Mouse (Mus musculus): ENCODE measurements at regions not wholly inside any gene's neighbourhood (a gene's known extent, or its start where the extent isn't known, plus 50 kb on each side); places are given as distances from the start of the nearest gene placed in this dataset.

- peak; percentile 52 for DNase-seq
Measured at GRCm38 (mm10) chr10:83819266-83819949, 96.7 kb downstream of the 1500009L16Rik start.

GRCm38 (mm10) chr10:83819950-83820275 lies 97.2 kb downstream of the 1500009L16Rik start:
- no peak for DNase-seq

- no peak for DNase-seq
Measured at GRCm38 (mm10) chr10:83821089-83821488, 98.4 kb downstream of the 1500009L16Rik start.

GRCm38 (mm10) chr10:83826105-83826504 lies 103.4 kb downstream of the 1500009L16Rik start:
- no peak for DNase-seq

- no peak for DNase-seq
Measured at GRCm38 (mm10) chr10:83836351-83836750, 113.7 kb downstream of the 1500009L16Rik start.

- no peak for DNase-seq
Measured at GRCm38 (mm10) chr10:83840226-83840625, 117.6 kb downstream of the 1500009L16Rik start.

- no peak for DNase-seq
Measured at GRCm38 (mm10) chr10:83850881-83851280, 128.2 kb downstream of the 1500009L16Rik start.

GRCm38 (mm10) chr10:83852194-83852593 lies 129.5 kb downstream of the 1500009L16Rik start:
- DNase-seq, result no peak

GRCm38 (mm10) chr10:83852806-83853205 lies 130.1 kb downstream of the 1500009L16Rik start:
- DNase-seq, result no peak

- DNase-seq, result peak; percentile 14
Measured at GRCm38 (mm10) chr10:83857794-83858442, 135.3 kb downstream of the 1500009L16Rik start.

- no peak for DNase-seq
Measured at GRCm38 (mm10) chr10:83858689-83859088, 136.0 kb downstream of the 1500009L16Rik start.

GRCm38 (mm10) chr10:83859633-83860032 lies 137.0 kb downstream of the 1500009L16Rik start:
- DNase-seq, result no peak

GRCm38 (mm10) chr10:83861574-83862190 lies 139.0 kb downstream of the 1500009L16Rik start:
- DNase-seq, result peak; percentile 14

- no peak for DNase-seq
Measured at GRCm38 (mm10) chr10:83864591-83864990, 141.9 kb downstream of the 1500009L16Rik start.

GRCm38 (mm10) chr10:83865929-83866328 lies 143.3 kb downstream of the 1500009L16Rik start:
- DNase-seq, result peak; percentile 19

- DNase-seq, result peak; percentile 71
Measured at GRCm38 (mm10) chr10:83871736-83872400, 149.2 kb downstream of the 1500009L16Rik start.

- no peak for DNase-seq
Measured at GRCm38 (mm10) chr10:83878745-83879144, 156.1 kb downstream of the 1500009L16Rik start.

- DNase-seq, result no peak
Measured at GRCm38 (mm10) chr10:83882119-83882890, 159.6 kb downstream of the 1500009L16Rik start.

GRCm38 (mm10) chr10:83882891-83883185 lies 160.2 kb downstream of the 1500009L16Rik start:
- no peak for DNase-seq

- DNase-seq, result no peak
Measured at GRCm38 (mm10) chr10:83884553-83884952, 161.9 kb downstream of the 1500009L16Rik start.

- no peak for DNase-seq
Measured at GRCm38 (mm10) chr10:83888587-83888986, 165.9 kb downstream of the 1500009L16Rik start.

GRCm38 (mm10) chr10:83895741-83896150 lies 173.1 kb downstream of the 1500009L16Rik start:
- peak; percentile 62 for DNase-seq
